Mouse (Mus musculus) spleen, postnatal 14 days (tissue): ENCODE measurements around the gene Meis3.

ENCODE experiments used
- DNase-seq, 2 experiments: peaks; one replicate each; pipeline ENCODE4 v3.0.0; 2021 to 2022; ENCODE audit warnings: low spot score in 2 of 2

Meis3 gene

GRCm38 (mm10) chr7:16158735-16159134 lies 16.2 kb upstream of the Meis3 start:
- no peak for DNase-seq

DNA sequence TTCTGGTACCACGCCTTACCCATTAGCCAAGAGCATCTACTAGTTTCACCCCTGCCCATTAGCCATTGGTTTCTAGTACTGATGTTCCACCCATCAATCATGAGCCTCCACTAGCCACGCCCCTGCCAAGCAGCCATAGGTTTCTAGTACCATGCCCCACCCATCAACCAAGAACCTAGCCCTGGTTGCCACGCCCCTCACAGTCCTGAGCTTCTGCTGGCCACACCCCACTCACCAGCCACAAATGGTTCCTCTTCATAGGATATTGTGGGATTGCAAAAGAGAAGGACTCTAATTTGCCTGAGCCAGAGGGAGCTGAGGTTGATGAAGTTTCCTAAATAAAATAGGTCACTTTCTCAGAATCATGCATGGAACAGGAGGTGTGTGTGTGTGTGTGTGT lies 14.2 kb upstream of the Meis3 start:
- DNase-seq, result no peak

- DNase-seq, result no peak
Measured at GRCm38 (mm10) chr7:16161302-16161701, 13.6 kb upstream of the Meis3 start.

DNA sequence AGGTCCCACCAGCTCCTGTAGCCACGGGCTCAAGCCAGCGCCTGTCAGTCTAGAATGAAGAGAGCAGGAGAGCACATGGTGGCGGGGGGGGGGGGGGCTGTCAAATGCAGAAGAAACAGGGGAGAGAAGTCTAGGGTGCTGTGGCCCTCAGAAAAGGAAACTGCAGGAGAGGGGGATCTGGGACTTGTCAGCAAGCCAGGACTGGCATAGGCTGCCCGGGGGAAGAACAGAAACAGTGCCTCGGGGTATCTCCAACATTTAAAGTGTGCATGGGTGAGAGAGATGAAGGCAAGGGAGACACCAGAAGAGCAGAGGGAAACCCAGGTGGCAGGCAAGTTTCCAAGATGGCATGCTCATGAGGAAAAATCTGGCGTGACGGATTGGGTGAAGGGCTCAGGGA lies 12.9 kb upstream of the Meis3 start:
- no peak for DNase-seq

DNA sequence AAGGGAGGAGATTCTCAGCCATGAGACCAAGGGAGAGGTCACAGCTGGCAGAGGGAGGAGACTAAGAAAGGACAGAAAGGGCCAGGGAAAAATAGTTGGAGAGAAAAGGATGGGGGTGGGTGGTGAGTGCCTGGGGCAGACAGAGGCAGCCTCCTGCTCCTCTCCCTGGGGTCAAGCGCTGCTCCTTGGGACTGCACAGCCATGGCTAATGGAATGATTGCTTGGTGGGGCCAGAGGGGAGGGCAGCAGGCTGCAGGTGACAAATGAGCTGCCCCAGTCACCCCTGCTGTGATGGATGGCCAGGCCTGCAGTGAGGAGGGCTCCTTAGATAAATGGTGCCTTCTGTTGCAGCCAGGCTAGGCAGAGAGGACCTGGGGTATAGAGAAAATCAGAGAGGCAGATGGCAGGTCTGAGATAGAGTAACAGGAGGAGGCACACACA lies 2.7 kb upstream of the Meis3 start:
- no peak for DNase-seq

- DNase-seq, result no peak
Measured at GRCm38 (mm10) chr7:16172586-16173140, 2.2 kb upstream of the Meis3 start.

DNA sequence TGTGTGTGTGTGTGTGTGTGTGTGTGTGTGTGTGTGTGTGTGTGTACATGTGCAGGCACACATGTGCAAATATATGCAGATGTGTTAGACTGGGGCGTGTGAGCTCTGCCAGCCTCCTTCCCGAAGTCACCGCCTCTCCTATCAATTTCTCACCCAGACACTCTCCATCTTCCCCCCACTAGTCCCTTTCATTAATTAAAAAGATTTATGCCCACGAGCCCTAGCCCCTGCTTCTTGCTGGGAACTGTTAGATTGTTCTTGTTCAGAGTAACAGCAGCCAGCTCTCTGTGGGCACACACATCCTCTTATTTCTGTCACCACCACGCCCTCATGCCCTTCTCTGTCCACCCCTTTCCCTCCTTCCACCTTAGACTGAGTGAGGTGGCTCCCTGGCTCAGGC lies 1.7 kb upstream of the Meis3 start:
- no peak for DNase-seq

- DNase-seq, result no peak
Measured at GRCm38 (mm10) chr7:16175542-16175931, 647 bp downstream of the Meis3 start.

- DNase-seq, result no peak
Measured at GRCm38 (mm10) chr7:16178114-16178513, 3.2 kb downstream of the Meis3 start.

GRCm38 (mm10) chr7:16183663-16184062 lies 8.8 kb downstream of the Meis3 start:
- DNase-seq, result peak in 1 of 2 experiments; percentile 41

- DNase-seq, result no peak
Measured at GRCm38 (mm10) chr7:16187494-16187893, 12.6 kb downstream of the Meis3 start.

DNA sequence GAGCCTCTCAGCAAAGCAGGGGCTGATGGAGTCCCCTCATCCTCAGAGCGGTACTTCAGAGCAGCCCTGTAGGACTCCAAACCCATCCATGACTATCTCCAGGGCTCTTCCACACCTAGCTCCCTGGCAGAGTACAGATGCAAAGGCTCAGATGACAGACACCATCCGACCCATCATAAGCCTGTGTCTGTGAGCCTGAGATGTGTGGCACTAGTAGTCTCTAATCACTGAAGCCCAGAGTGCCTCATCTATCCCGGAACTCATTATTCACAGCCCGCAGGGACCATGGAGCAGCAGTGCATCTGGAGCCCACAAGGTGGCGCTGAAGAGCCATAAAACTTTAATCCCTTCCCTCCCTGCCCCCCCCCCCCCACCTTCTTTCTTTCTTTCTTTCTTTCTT lies 17.4 kb downstream of the Meis3 start:
- DNase-seq, result peak; percentile 53 to 74

DNA sequence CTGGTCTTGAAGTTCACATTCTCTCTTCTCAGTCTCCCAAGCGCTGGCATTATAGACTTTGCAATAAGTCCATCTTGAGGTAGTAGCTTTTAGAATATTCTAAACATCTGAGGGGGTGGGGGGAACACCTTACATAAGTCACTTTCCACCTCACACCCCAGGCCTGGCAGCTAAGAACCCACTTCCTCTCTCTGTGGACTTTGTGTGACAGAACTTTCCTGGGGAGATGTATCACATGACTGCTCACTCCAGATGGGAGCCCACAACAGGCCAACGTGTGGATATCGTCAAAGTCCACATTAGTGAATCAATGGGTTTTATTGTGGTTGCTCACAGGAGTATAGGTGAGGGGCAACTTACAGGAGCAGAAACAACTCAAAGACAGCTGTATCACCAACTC lies 18.8 kb downstream of the Meis3 start:
- no peak for DNase-seq

GRCm38 (mm10) chr7:16196616-16197015 lies 21.7 kb downstream of the Meis3 start:
- DNase-seq, result no peak

- DNase-seq, result peak in 1 of 2 experiments; percentile 26
Measured at GRCm38 (mm10) chr7:16197166-16197565, 22.3 kb downstream of the Meis3 start.

DNA sequence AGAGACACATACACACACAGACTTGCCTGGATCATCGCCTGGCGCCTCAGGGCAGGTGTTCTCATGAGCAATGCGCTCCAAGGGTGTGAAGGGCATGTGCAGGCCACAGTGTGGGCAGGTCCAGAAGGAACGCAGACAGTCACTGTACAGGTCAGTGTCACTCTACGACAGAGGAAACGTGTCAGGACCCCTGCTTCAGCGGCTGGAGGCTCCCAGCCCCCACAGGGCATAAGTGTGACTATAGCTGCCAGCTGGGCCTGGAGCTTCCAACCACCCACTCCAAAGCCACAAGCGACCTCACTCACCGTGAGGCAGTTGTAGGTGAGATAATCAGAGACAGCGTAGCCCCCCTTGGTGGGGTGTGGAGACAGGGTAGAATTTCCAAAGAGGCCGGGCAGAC lies 23.6 kb downstream of the Meis3 start:
- no peak for DNase-seq

GRCm38 (mm10) chr7:16201136-16201535 lies 26.2 kb downstream of the Meis3 start:
- no peak for DNase-seq

GRCm38 (mm10) chr7:16202756-16203504 lies 28.0 kb downstream of the Meis3 start:
- no peak for DNase-seq

DNA sequence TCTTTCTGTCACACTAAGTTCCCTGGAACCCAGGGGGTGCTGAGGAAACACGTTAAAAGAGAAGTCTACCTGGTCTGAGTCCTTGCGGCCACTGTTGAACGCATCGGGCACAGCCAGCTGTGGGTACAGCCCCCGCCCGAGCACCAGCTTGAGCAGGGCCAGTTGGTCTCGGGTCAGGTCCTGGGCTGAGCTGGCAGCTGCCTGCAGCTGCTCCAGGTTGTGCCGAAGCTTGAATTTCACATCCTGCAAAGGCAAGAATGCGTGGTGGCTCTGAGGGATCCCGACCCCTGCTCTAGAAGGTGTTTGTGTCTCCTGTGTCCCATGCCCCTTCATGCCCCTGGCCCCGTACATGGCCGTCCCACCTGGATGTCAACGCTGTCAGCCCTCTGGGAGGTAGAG lies 28.6 kb downstream of the Meis3 start:
- DNase-seq, result no peak

GRCm38 (mm10) chr7:16204791-16205190 lies 29.9 kb downstream of the Meis3 start:
- no peak for DNase-seq

GRCm38 (mm10) chr7:16207076-16207475 lies 32.2 kb downstream of the Meis3 start:
- DNase-seq, result no peak

DNA sequence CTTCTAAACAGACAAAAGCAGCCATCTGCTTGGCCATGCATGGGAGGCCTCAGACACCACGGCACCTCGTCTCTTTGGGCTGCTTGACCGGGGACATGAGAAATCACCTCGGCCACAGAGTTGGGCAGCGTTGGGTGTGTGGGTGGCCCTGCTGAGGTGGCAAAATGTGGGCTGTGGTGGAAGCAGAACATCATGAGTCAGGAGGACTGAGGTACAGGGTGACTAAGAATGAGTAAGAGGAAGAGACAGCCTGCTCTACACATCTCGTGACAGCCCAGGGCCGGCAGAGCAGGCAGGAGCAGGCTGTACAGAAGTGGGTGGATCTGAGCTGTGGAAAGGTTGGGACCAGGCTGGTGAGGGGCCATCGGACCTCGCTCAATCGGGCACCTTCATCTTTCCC lies 32.6 kb downstream of the Meis3 start:
- no peak for DNase-seq

GRCm38 (mm10) chr7:16208781-16209665 lies 34.1 kb downstream of the Meis3 start:
- no peak for DNase-seq
